Mouse (Mus musculus): ENCODE data around the gene Zfp526.

DNA sequence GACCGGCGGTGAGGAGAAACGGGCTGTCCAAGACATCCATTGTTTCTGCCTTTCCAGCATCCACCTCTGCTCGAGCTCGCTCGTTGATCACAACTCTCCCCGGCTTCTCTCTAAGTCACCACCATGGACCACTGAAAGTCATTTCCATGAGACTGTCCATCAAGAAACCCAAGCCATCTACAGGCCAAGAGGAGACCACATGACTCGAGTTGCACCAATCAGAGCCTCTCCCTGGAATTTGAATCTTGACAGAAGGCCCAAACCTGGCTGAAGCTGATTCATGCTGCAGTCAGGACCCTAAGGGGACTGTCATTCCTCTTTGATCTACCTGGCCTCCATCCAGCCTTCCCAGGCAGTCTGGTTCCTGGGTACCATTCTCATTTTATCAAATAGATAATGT is 29.1 kb upstream of the Zfp526 start:
- no peak for TF ChIP-seq USF2 (IDR thresholded peaks at IDR 0.05; ENCODE audit: borderline replicate concordance in 1 of 2, insufficient read depth in 1 of 2, low read depth in 1 of 2, low read length in 2 of 2)
- TF ChIP-seq CTCF (IDR thresholded peaks at IDR 0.05 in 2 of 3, conservative IDR thresholded peaks at IDR 0.05 in 1 of 3; ENCODE audit: control insufficient read depth in 1 of 3, insufficient read depth in 1 of 3, low read depth in 2 of 3, low read length in 3 of 3, poor library complexity in 1 of 3, severe bottlenecking in 1 of 3), result no peak
- no peak for TF ChIP-seq E2F4 (IDR thresholded peaks at IDR 0.05; ENCODE audit: borderline replicate concordance, low read depth, low read length)
- no peak for TF ChIP-seq GATA1 (IDR thresholded peaks at IDR 0.05; ENCODE audit: low read depth, low read length)
- no peak for TF ChIP-seq MAZ (IDR thresholded peaks at IDR 0.05; ENCODE audit: low read depth, low read length)
- no peak for TF ChIP-seq POLR2A (IDR thresholded peaks at IDR 0.05; ENCODE audit: control insufficient read depth in 1 of 2, insufficient read depth in 1 of 2, low read depth in 1 of 2, low read length in 2 of 2, poor library complexity in 1 of 2)
- TF ChIP-seq SIN3A (IDR thresholded peaks at IDR 0.05; ENCODE audit: low read length), result no peak
- no peak for TF ChIP-seq TCF12 (IDR thresholded peaks at IDR 0.05; ENCODE audit: low read depth, low read length)
- TF ChIP-seq MAX (IDR thresholded peaks at IDR 0.05; ENCODE audit: low read length), result no peak
- no peak for TF ChIP-seq JUND (IDR thresholded peaks at IDR 0.05; ENCODE audit: low read depth, low read length)
- TF ChIP-seq MEF2A (IDR thresholded peaks at IDR 0.05; ENCODE audit: extremely low read depth, insufficient replicate concordance, low read depth, low read length, poor library complexity, severe bottlenecking), result no peak
